Mouse (Mus musculus) lung, postnatal 4 days (tissue): ENCODE data around the gene Acot5.
A peak's percentile ranks its signal among the peaks of the same experiment; 100 is the strongest.
"Not testable (repeated sequence)": the region's sequence is repeated elsewhere in the genome, so short reads cannot be mapped to it uniquely, and the experiment has no call there.

Source experiments
- DNase-seq, 2 experiments: peaks; one replicate each; pipeline ENCODE4 v3.0.0; 2021

Acot5 gene

DNA sequence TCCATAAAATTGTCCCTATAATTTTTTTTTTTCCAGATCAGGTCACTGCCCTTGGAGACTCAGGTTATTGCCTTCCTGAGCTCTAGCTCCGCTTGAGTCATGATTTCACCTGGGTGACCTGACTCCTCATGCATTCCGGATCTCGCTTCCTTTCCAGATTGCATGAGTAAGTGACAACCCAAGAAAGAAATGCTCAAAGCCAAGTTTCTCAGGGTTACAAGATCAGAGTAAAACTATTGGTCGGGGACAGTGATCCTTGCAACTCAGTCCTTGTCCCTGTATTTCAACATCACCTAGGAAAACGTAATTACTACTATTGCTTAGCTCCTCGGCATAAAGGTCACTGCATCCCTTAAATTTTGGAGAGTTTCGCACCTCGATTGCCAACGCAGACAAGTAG, at the start of gene Acot5:
TSS of gene Acot5 (plus strand) at position 340 of the 400 bp plus-strand sequence.
- no peak for DNase-seq

GRCm38 (mm10) chr12:84020528-84020927, 48.6 kb upstream of the Acot5 start:
- DNase-seq = peak; percentile 73 to 79

- not testable (repeated sequence) for DNase-seq
Measured at GRCm38 (mm10) chr12:84022266-84022665, 46.9 kb upstream of the Acot5 start.

GRCm38 (mm10) chr12:84023052-84023745, 45.9 kb upstream of the Acot5 start:
- DNase-seq = no peak

DNA sequence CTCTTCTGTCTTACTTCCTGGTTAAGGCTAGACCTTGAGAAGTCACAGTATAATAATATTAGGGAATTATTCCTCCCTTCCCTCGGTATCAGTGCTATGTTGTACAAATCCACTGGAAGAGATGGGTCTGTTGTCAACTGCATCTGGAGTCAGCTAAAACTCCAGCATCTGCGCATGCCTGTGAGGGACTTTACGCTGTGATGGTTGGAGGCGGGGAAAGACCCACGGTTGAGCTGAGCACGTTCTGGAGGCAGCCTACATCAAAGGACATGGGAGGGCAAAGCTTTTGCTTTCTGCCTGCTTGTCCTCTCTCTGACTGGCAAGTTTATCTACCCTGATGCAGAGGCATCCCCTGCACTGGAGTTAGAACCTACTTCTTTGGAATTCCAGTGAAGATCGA, 43.2 kb upstream of the Acot5 start:
- no peak for DNase-seq

DNA sequence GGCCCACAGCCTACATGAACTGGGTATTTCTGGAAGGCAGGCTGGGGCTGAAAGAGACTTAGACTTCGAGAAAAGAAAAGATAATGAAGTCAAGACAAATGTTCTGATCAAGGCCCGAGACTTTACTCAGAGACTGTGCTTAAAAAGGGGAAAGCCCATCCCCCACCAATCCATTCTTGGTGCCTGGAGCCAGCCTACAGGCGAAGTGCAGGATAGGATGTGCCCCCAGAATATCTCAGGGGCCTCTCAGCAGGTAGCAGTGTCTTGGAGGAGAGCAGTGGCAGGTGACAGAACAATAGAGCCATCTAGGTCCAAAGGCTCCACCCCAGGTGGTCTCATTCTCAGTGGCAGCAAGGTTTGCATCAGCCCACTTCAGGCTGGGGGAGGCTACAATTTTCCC, 40.8 kb upstream of the Acot5 start:
- DNase-seq = not testable (repeated sequence)

DNA sequence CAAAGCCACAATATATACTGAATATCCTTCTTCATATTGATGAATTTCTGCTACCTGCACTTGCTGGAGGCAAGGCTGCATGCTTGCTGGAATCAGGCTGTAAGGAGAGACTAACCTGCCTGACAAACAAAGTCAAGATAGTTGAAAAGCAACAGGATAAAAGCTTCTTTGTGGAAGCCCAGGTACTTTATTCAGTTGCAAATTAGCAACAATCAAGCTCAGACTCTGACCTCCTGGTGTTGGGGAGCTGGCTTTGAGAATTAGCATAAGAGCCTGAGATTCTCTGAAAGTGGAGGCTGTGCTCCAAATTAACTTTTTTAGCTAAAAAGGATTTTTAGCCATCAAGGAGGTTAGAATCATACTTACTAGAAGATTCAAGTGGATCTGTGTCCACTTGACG, 40.1 kb upstream of the Acot5 start:
- DNase-seq = not testable (repeated sequence)

DNA sequence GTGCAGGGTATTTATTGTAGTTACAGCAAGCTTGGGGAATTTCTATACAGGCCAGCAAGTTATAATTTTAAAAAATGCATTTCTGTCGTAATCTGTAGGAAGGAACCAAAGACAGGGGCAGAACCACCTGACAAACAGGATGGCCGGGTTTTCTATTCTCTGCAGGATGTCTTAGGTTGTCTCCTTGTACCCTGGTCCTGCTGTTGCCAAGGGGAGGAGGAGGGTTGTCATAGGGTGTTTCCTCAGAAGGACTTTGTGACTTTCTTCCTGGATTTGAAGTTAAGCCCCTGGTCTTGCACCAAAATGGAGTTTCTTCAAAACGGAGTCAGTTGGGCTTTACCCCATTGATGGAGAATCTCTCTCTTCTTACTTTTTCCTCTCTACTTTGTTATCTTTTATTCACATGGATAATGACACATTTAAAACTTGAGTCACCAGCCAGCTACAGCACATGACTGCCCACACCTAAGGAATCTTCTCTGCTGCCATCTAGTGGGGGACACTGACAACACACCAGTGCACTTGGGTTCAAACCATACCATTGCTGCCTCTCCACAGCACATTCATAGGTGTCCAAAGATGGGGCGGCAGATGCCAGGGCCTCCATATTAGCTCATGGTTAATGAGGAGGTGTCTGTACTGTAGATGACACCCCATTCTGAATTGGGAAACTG, 38.3 kb upstream of the Acot5 start:
- peak; percentile 57 to 83 for DNase-seq

DNA sequence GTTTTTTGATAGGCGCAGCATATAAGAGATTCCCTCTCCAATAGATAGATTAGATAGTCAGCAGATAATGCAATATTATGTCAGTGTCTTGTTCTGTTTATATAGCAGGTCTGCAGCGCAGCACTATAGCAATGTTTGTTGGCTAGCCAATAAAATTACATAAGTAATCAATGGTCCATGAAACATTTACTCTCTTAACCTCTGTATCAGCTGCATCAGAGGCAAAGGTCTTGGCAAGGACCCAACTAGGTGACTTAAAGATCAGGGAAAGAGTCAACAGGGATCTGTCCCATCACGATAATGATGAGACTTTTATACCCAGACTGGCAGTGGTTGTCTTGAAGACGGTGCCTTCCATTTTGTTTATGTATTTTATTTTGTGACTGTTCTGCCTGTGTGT, 36.3 kb upstream of the Acot5 start:
- no peak for DNase-seq

DNA sequence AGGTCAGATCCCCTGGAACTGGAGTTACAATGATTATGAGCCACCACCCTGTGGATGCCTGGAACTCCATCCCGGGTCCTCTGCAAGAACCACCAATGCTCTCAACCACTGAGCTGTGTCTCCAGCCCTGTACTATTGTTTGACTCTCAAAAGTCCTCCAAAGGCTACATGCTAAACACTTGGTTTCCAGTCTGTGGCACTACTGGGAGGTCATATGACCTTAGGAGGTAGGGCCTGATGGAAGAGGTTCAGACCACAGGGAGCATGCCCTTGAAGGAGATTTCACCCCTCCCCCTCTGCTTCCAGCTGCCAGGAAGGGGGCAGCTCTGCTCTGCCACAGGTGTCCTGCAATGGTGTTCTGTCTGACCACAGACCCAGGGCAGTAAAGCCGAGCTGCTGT, 35.8 kb upstream of the Acot5 start:
- DNase-seq = not testable (repeated sequence)

- no peak for DNase-seq
Measured at GRCm38 (mm10) chr12:84034108-84034507, 35.0 kb upstream of the Acot5 start.

DNA sequence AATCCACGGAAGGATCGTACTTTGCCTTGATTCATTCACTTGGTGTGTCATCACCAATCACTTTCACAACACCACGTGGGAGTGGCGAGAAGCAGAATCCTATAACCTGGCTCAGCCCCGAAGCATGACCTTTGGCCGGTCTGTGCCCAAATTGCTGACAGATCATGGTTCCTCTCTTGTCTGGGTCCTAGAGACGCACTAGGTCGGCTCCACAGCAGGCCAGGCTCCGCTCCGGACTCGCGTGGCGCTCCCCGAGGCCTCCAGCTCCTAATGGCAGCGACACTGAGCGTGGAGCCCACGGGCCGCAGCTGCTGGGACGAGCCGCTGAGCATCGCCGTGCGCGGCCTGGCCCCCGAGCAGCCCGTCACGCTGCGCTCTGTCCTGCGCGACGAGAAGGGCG, 30.9 kb upstream of the Acot5 start, which contains the start of gene Acot4:
TSS of gene Acot4 (plus strand) at position 139 of the 400 bp plus-strand sequence.
- DNase-seq = peak in 1 of 2 experiments; percentile 42

GRCm38 (mm10) chr12:84038691-84039111, 30.4 kb upstream of the Acot5 start, which contains the start of gene Gm49366:
Gene Gm49366, plus strand, starts transcription at chr12:84038935.
- DNase-seq = peak; percentile 52 to 67

GRCm38 (mm10) chr12:84042248-84042647, 26.9 kb upstream of the Acot5 start:
- DNase-seq = no peak

DNA sequence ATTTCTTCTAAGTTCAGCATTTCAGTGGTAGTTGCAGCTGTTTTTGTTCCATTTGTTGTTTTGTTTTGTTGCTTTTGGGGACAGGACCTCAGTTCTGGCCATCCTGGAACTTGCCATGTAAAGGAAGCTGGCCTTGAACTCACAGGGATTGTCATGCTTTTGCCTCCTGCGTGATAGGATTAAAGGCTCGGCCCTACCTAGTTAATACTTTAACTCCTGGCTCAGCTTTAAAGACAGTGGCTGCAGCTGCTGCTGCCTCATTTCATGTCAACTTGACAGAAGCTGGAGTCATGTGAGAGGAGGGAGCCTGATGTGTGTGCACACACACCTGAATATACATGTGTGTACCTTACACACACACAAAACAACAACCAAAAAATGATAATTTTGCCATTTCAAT, 25.1 kb upstream of the Acot5 start:
- DNase-seq = no peak

GRCm38 (mm10) chr12:84046906-84047305, 22.2 kb upstream of the Acot5 start:
- DNase-seq = no peak

- DNase-seq = not testable (repeated sequence)
Measured at GRCm38 (mm10) chr12:84050744-84051143, 18.4 kb upstream of the Acot5 start.

DNA sequence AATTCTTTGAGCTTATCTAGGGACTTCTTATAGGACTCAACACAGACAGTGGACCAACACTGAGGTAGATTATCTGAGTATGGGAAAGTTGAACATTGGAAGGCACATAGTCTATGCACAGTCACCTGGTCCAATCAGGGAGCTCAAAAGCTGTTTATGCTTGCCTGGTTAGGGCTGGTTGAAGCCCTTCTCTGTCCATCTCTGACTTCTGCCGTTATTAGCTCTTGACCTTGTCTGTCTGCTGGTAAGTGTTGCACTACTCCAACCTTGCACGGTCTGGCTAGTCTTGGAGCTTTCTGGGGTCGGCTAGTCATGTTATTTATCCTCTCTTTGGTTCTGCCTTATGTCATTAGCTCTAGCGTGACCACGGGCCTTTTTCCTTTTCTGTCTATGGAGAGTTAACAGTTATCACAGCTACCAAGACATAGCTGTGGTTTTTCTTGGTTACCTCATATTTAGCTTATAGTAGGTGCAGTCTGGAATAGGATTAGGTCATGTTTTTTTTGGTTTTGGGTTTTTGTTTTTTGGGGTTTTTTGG, 17.1 kb upstream of the Acot5 start, which contains the start of gene Acot3:
TSS of gene Acot3 (plus strand) at position 208 of the 538 bp plus-strand sequence.
- DNase-seq = no peak

DNA sequence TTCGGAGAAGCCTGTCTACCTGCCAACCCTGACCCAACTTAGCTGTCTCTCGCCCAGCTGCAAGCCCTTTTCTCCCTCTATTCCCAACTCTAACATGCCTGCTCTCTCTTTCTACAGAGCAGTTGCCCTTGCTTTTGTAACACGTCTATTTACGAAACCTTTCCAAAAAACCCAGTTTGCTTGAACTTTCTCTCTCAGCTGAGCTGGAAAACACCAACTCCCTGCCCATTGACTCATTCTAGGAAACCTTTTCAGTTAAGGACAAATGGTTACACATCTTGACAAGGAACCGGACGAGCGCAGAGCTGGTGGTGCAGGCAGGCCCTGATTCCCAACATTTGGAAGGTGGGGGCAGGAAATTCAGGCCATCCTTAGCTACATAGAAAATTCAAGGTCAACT, 16.5 kb upstream of the Acot5 start:
- DNase-seq = no peak

DNA sequence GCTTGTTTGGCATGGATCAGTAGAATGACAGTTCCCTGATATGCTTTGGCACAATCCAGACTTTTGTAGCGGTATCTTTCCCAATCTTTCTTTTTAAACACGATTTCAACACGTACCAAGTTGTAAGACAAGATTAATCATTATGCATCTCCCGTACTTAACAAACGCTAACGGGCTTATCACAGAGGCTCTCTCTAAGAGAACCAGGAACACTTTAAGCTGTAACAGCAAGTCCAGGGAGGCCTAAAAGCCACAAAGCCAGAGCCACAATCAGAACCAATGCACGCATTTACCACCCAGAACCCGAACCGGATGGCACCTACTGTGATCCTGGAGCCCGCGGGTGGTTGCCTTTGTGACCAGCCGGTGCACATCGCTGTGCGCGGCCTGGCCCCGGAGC, 16.0 kb upstream of the Acot5 start:
- no peak for DNase-seq

GRCm38 (mm10) chr12:84053679-84054391, 15.3 kb upstream of the Acot5 start:
- peak; percentile 14 to 32 for DNase-seq

- peak in 1 of 2 experiments; percentile 13 for DNase-seq
Measured at GRCm38 (mm10) chr12:84060946-84061345, 8.2 kb upstream of the Acot5 start.

DNA sequence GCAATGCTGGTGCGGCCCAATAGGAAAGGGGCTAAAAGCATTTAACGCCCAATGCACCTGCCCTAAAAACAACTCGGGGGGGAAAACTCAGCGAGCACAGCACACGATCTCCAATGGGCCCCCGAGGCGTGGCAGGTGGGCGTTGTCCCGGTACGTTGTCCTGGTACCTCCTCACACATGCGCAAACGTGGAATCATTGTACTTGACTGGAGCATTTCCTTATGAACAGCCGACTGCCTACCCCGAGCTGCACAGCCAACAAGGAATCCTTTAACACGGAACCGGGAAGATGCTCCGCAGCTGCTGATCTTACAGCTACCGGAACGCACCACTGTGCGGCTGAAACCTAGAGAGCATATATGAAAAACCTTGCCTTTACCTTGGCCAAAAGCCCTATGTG, 6.8 kb upstream of the Acot5 start:
- DNase-seq = no peak
